Mouse (Mus musculus): ENCODE measurements at regions not wholly inside any gene's neighbourhood (a gene's known extent, or its start where the extent isn't known, plus 50 kb on each side); places are given as distances from the start of the nearest gene placed in this dataset.
"Not testable (repeated sequence)": the region's sequence is repeated elsewhere in the genome, so short reads cannot be mapped to it uniquely, and the experiment has no call there.

DNA sequence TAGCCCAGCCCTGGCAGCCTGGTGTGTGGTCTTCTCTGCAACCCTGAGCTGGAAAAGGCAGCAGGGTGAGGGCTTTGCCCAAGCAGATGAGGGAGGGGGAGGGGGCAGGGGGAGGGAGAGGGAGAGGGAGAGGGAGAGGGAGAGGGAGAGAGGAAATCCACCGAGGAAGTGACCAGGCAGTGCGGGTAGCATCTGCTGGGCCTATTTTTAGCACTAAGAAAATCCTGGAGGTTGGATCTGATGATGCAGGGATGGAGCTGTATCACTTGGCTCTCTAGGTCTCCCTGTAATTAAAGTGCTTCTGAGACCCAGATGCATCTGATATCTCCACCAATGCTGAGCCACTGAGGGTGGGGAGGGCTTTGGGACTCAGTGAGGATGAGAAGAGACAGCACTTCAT lies 61.2 kb upstream of the Atxn1 start:
- no peak for DNase-seq

- no peak for DNase-seq
Measured at GRCm38 (mm10) chr13:46023630-46024041, 58.8 kb upstream of the Atxn1 start.

GRCm38 (mm10) chr13:46023187-46023586 lies 58.4 kb upstream of the Atxn1 start:
- DNase-seq = no peak

DNA sequence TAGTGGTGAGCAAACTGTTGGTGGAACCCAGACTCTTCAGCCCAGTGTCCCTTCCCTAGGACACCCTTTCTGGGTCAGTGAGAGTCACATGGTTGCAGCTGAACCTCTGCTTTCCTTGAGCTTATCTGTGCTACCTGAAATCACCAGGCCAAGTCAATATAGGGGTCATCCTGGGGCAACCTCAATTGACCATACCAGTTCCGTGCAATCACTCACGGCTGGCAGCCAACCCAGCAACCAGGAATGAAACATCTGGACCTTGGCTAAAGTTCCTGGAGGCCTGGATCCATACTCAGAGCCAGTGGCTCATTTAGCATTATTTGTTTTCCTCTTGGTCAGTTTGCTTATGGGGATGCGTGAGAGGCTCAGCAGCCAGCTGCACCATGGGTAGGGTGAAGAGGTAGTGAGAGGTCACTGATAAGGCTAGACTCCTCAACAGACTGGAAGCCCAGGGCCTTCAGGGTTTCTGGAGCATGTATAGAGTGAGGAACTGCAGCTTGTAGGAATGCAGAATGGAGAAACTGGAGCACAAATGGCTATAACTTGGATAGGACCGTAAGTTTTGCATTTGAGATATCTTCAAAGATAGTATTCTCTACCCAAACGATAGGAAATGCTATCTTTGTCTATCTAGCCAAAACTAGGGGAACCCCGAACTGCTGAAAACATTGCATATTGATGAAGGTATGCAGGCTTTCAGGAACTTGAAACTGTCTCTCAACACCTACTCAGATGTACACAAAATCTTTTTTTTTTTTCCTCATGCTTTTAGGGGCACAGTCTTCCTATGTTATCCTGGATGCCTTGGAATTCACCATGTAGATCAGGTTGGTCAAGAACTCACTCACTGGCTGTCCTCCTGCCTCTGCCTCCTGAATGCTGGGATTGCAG lies 56.4 kb upstream of the Atxn1 start:
- DNase-seq = no peak

- no peak for DNase-seq
Measured at GRCm38 (mm10) chr13:46019431-46020166, 54.8 kb upstream of the Atxn1 start.

- DNase-seq = no peak
Measured at GRCm38 (mm10) chr13:46018903-46019430, 54.2 kb upstream of the Atxn1 start.

GRCm38 (mm10) chr13:46017742-46018141 lies 52.9 kb upstream of the Atxn1 start:
- no peak for DNase-seq

GRCm38 (mm10) chr13:46017011-46017410 lies 52.2 kb upstream of the Atxn1 start:
- not testable (repeated sequence) for DNase-seq

- no peak for DNase-seq
Measured at GRCm38 (mm10) chr13:46015231-46015630, 50.4 kb upstream of the Atxn1 start.

GRCm38 (mm10) chr13:46014637-46015036 lies 49.8 kb upstream of the Atxn1 start:
- DNase-seq = no peak
